In the genomic region with DNA sequence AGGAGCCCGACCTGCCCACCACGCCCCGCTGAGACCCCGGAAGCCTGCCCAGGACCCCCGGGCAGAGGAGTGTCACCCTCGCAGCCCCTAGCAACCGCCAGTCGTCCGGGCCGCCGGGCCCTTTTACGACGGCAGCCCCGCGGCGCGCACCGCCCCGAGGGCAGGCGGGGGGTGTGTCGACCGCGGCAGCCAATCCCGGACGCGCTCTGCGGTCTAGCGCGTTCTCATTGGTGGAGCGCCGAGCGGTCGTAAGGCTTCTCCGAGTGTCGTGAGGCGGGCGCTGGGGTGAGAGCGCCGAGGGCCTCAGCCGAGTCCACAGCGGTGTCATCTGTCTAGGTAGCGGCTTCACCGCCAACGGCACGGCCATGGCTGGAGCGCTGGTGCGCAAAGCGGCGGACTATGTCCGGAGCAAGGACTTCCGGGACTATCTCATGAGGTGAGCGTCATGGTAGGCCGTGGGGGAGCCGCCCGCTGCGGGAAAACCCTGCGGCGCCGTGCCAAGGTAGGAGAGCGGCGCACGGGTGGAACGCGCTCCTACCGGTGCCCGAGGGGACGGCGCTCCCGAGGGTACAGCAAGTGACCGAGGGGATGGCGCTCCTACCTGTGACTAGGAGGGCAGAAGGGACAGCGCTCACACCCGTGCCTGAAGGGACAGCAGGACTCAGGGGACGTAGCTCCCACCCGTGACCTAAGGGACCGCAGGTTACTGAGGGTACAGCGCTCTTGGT, we compare ENCODE assay signal across 8 mouse cellular contexts. TPM values are rescaled to one million over a fixed set of nuclear protein-coding genes. Genes with fewer than 3 reads are reported as not detected.
DNase-seq lines count a peak whose midpoint lies in the region; TF ChIP-seq lines count a peak whose summit lies in the region.

No protein-coding gene starts in this region.

- H3K4me3 ChIP-seq in gastrocnemius, adult 2 months, result peak overlapping the region; percentile 87
- peak overlapping the region; percentile 100 for H3K4me3 ChIP-seq in megakaryocyte, embryonic 14.5 days (replicated peaks)

- intact Hi-C loops in gastrocnemius, adult 2 months (cut with DNase I), result loop anchor here (5.0 kb wide), 1 partner anchor 224 kb away; no protein-coding TSS in a partner anchor

- peak; percentile 87 for DNase-seq in WW6 (ENCODE audit: low read depth, low spot score)
- DNase-seq in cerebellum, postnatal 4 days (ENCODE audit: low spot score in 2 of 2), result peak; percentile 88 to 95
- DNase-seq in gastrocnemius, adult 2 months, result peak; percentile 99
- peak; percentile 69 for DNase-seq in hindlimb bud, embryonic 11.5 days (ENCODE audit: extremely low spot score, low read depth, low spot score)
- peak; percentile 88 to 96 for DNase-seq in left cerebral cortex, adult 8-10 months (ENCODE audit: low spot score in 2 of 2)
- peak; percentile 98 for DNase-seq in right cerebral cortex, postnatal 10 days (ENCODE audit: low spot score in 2 of 2)
- DNase-seq in urinary bladder, postnatal 25 days (ENCODE audit: low spot score), result peak; percentile 91

- TF ChIP-seq CTCF in gastrocnemius, adult 2 months (IDR thresholded peaks at IDR 0.05), result peak; percentile 41

- H3K27me3 ChIP-seq in megakaryocyte, embryonic 14.5 days (replicated peaks), result peaks cover 2% of the 10 kb centered on the region

- H3K9me3 ChIP-seq in megakaryocyte, embryonic 14.5 days, result peaks cover 7% of the 10 kb centered on the region

- peaks cover 29% of the 10 kb centered on the region for H3K4me1 ChIP-seq in megakaryocyte, embryonic 14.5 days

- peaks cover 9% of the 10 kb centered on the region for H3K36me3 ChIP-seq in megakaryocyte, embryonic 14.5 days (replicated peaks; ENCODE audit: low read length)

- peak overlapping the region; percentile 99 for H3K27ac ChIP-seq in gastrocnemius, adult 2 months

RNA-seq across cellular contexts. Expression of a gene that starts 1.0 kb away (rescaled TPM):
- total RNA-seq in gastrocnemius, adult 2 months (2021), result 100 to 1,000 TPM; 440 to 533 TPM
- total RNA-seq in left cerebral cortex, adult 8-10 months (2022), result 100 to 1,000 TPM; 161 to 190 (median 175) TPM
- 33.7 TPM in 1 of 2 replicates, not detected in the other for polyA plus RNA-seq in megakaryocyte, embryonic 14.5 days (2012; ENCODE audit: insufficient read depth, low replicate concordance)

RNA-seq across cellular contexts. Expression of a gene that starts 27.2 kb away (rescaled TPM):
- total RNA-seq in gastrocnemius, adult 2 months (2021), result 1 to 10 TPM; 4.9 to 9.6 TPM
- total RNA-seq in left cerebral cortex, adult 8-10 months (2022), result 10 to 100 TPM; 56.4 to 58.4 (median 57.0) TPM
- 81.6 and 131 TPM in 2 replicates for polyA plus RNA-seq in megakaryocyte, embryonic 14.5 days (2012; ENCODE audit: insufficient read depth, low replicate concordance)

RNA-seq across cellular contexts. Expression of a gene that starts 47.8 kb away (rescaled TPM):
- not detected for total RNA-seq in gastrocnemius, adult 2 months (2021)
- under 1 TPM; 0.56 to 0.91 (median 0.76) TPM for total RNA-seq in left cerebral cortex, adult 8-10 months (2022)
- polyA plus RNA-seq in megakaryocyte, embryonic 14.5 days (2012; ENCODE audit: insufficient read depth, low replicate concordance), result not detected in 2 replicates

RNA-seq across cellular contexts. Expression of a gene that starts 53.6 kb away (rescaled TPM):
- under 1 TPM; 0.08 TPM for total RNA-seq in gastrocnemius, adult 2 months (2021)
- total RNA-seq in left cerebral cortex, adult 8-10 months (2022), result 10 to 100 TPM; 26.4 to 28.5 (median 27.1) TPM
- polyA plus RNA-seq in megakaryocyte, embryonic 14.5 days (2012; ENCODE audit: insufficient read depth, low replicate concordance), result 0.48 and 1.9 TPM in 2 replicates

Comparison
In these comparisons a context has a peak if more than half of its experiments do, and no peak if none do; other contexts are left out.
1. Peak in every context shown above with its lines: DNase-seq, H3K4me3 ChIP-seq and H3K27ac ChIP-seq.
2. RNA of a gene that starts 27.2 kb away (total RNA-seq): 56.4 to 58.4 TPM in left cerebral cortex, adult 8-10 months; 4.9 to 9.6 TPM in gastrocnemius, adult 2 months; every median in the first group is over 4 times any median in the second.